Mouse (Mus musculus) right cerebral cortex, postnatal 25 days (tissue): ENCODE results near the gene Slc23a3.

ENCODE experiments used
- DNase-seq: peaks from one replicate; pipeline ENCODE4 v3.0.0; 2022

The Slc23a3 gene

DNA sequence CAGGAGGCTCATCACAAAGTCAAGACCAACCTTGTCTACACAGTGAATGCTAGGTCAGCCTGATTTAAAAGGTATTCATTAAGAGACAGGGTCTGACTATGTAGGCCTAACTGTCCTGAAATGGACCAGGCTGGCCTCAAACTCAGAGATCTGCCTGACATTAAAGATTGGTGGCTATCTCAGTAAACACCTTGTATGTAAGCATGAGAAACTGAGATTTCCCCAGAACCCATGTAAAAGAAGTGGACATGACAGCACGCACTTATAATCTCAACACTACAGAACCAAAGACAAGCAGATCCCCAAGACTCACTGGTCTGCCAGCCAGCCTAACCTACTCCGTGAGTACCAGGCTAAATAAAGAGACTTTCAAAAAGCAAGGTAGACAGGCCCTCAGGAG, 4.8 kb upstream of the Slc23a3 start:
- no peak for DNase-seq

DNA sequence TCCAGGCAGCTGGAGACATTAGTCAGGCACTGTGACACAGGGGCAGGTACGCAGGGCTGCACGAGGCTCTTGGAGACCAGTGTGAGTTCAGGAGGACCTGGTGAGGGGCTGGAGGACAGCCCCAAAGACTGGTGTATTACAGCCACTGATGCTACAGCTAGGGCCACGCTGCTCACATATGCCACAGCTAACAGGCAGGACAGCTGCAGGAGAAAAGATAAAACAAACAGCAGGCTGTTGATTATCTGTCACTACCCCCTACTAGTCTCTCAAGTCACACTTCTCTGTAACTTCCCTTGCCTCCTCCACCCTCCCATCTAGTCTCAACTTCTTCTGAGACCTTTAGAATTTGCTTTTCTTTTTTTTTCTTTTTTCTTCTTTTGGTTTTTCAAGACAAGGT, 3.0 kb upstream of the Slc23a3 start:
- no peak for DNase-seq

DNA sequence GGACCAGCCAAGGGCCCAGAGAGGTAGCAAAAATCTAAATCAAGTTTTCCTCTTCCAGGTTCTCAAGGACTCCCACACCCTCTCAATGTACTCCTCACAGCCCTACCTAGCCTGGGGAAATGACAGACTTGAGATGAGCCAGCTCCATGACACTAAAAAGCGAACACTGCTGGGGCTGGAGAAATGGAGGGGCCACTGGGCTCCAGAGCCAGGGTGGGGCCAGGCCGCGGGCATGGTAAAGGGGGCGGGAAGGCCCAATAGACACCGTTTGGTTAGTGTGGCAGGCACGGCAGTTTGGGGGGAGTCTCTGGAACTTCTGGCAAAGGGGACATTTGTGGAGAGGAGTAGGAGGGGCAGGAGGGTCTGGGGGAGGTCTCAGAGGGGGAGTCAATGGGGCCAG, 2.6 kb upstream of the Slc23a3 start:
- DNase-seq: no peak

DNA sequence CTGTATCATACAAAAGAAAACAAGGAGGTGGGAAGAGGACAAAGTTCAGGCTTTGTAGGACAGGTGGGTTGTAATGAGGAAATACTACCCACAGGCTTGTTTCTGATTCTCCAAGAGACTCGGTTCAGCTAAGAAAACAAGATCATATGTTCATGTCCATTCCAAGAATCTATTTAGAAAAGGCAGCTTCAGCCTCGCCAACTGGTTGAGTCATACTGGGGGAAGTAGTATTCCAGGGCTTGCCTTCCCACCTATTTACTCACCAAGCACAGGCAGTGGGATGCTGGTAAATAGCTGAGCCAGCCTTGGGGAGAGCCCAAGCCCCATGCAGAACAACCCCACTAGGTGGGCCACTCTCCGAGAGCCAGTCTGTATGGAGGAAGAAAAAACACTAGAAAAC, 5.0 kb downstream of the Slc23a3 start:
- DNase-seq: no peak

DNA sequence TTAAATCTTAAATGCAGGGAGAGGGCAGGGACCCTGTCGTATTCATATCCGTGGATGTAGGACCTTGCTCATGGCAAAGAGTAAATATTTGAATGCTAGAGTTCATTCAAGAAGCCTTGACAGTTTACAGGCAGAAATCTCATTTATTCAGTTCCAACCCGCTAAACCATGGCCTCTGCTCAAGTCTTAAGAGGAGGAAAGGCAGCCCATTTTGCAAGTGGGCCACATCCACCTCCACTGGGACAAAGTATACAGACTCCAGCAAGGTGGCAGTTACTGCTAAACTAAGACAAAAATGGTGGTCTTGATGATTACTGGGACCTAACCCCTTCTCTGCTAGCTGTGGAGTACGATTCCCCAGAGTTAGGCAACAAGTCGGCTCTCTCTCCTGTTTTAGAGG, 8.3 kb downstream of the Slc23a3 start:
- no peak for DNase-seq

DNA sequence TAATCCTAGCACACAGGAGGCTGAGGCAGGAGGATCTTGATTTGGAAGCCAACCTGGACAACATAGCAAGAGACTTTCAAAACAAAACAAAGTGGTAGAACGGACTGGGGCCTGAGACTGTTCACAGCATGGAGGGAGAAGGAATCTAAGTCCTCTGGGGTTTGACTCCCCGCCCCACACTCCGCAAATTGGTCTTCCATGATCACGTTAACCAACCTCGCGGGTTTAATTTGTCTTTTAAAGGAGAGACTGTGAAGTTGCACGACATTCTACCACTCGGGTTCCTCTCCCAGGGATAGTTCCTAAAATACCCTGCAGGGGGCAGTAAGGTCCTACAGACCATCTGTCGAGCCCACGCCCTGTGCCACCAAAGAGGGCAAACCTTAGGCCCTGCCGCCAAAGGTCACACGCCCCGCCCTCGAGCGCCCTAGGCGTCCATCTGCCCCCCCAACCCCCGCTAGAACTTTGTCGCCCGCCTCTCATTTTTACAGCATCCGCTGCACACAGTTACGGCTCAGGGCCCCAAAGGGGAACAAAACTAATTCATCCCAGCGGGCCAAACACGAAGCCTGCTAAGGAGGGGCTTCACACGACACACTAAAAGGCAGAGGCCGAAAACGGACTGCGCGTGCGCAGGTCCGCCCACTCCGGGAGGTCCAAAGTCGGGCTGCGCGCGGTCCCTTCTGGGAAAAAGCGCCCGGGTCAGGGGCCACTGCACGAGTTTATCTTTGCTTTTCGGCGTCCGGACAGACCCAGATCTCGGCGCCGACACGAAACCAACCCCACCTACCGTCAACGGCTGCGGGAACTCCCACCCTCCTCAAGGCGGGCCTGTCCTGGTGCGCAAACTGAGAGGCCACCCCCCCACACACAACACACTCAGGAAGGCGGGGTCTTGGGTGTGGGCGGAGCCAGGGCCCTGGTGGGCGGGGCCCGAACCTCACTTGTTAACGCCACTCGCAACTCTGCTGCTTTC, 9.1 kb downstream of the Slc23a3 start, which contains the start of gene Nhej1:
TSS of gene Nhej1 (minus strand) at position 855 of the 976 bp plus-strand sequence.
- peak; percentile 87 for DNase-seq

DNA sequence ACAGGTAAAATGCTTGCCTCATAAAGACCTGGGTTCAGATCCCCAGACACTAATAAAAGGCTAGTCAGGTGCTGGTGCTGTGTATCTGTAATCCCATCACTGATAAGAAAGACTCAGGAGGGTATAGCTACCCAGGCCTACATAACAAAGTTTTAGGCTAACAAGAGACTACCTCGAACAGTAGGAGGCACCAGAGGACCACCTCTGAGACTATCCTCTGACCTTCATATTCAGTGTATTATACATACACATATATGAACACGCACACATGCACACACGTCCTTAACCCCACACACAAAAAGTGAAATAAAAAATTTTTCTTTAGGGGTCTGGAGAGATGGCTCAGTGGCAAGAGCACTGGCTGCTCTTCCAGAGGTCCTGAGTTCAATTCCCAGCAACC, 11.5 kb downstream of the Slc23a3 start:
- DNase-seq: no peak
